ENCODE assay signal across 11 mouse cellular contexts in the genomic region with DNA sequence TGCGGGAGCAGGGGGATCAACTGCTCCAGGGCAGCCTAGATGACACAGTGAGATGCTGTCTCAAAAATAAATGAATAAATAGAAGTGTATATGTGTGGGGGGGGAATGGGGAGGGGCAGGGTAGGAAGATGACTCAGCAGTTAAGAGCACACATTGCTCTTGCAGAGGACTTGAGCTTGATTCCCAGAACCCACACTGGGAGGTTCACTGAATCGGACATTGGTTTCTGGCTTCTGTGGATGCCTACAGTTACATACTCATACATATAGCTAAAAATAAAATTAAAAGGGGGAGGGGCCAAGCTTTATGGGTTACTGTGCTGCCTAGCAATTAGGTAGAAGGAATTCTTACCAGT. TPM values are rescaled to one million over a fixed set of nuclear protein-coding genes. Genes with fewer than 3 reads are reported as not detected.
DNase-seq lines count a peak whose midpoint lies in the region; ATAC-seq and TF ChIP-seq lines count a peak whose summit lies in the region.
"Had no signal": no experiment of that assay in that cellular context is flagged by ENCODE, and none has a peak within 500 bp of the region (broad histone marks: within the 10 kb centered on the region; RNA-seq: fewer than 3 reads in every experiment).

No protein-coding gene starts in this region.

- TF ChIP-seq CTCF in lung, adult 2 months (IDR thresholded peaks at IDR 0.05; ENCODE audit: insufficient read depth, low read length): no peak
- no peak for TF ChIP-seq CTCF in lung, postnatal 0 days (IDR thresholded peaks at IDR 0.05)

- no peak for DNase-seq in heart, postnatal 10 days
- DNase-seq in lung, adult 2 months: no peak
- no peak for DNase-seq in lung, postnatal 0 days (ENCODE audit: low spot score)
- DNase-seq in brain, adult 2 months (ENCODE audit: low read depth, low spot score): peak; percentile 53
- no peak for DNase-seq in layer of hippocampus, postnatal 14 days (ENCODE audit: low spot score in 2 of 2)
- no peak for DNase-seq in gastrocnemius, postnatal 36 days
- DNase-seq: cerebellum, adult 9-11 months; gastrocnemius, postnatal 14 days; thymus, postnatal 25 days had no signal

- H3K4me2 ChIP-seq in heart, embryonic 16.5 days (ENCODE audit: low read depth, low read length): no peak overlapping the region
- H3K4me2 ChIP-seq in lung, postnatal 0 days (replicated peaks; ENCODE audit: low read depth, low read length): no peak overlapping the region

- 37% methylated on average over 2 of the region's 2 CpGs for WGBS in heart, embryonic 16.5 days
- WGBS in lung, adult 2 months: 30% methylated on average over 2 of the region's 2 CpGs
- 66% methylated on average over 2 of the region's 2 CpGs for WGBS in lung, postnatal 0 days
- 36% methylated on average over 2 of the region's 2 CpGs for WGBS in macrophage (ENCODE audit: missing documents)

- TF ChIP-seq EP300 in lung, postnatal 0 days (IDR thresholded peaks at IDR 0.05): no peak

- peak overlapping the region; percentile 35 for H3K27ac ChIP-seq in heart, embryonic 16.5 days (ENCODE audit: low read length)
- H3K27ac ChIP-seq in lung, postnatal 0 days (ENCODE audit: low read length): no peak overlapping the region
- H3K27ac ChIP-seq in macrophage: peak overlapping the region; percentile 83

- peaks cover 18% of the 10 kb centered on the region for H3K4me1 ChIP-seq in heart, embryonic 16.5 days (ENCODE audit: control insufficient read depth, insufficient read depth, low read length)
- peaks cover 5% of the 10 kb centered on the region; the same call in 1 of the 2 replicates for H3K4me1 ChIP-seq in lung, adult 2 months (ENCODE audit: control insufficient read depth, insufficient read depth, low read length)
- no peaks in the 10 kb centered on the region for H3K4me1 ChIP-seq in lung, postnatal 0 days (ENCODE audit: insufficient read depth, low read depth, low read length)

- no peak for TF ChIP-seq POLR2A in lung, adult 2 months (IDR thresholded peaks at IDR 0.05; ENCODE audit: borderline replicate concordance, extremely low read depth, low read depth, low read length)

- no peak overlapping the region for H3K4me3 ChIP-seq in heart, embryonic 16.5 days (ENCODE audit: low read length)
- peak overlapping the region; percentile 13 for H3K4me3 ChIP-seq in lung, adult 2 months (replicated peaks; ENCODE audit: extremely low read depth, low read depth, low read length)
- H3K4me3 ChIP-seq in lung, postnatal 0 days (ENCODE audit: low read depth, low read length): no peak overlapping the region
- no peak overlapping the region for H3K4me3 ChIP-seq in macrophage (ENCODE audit: inconsistent target)

- H3K36me3 ChIP-seq in heart, embryonic 16.5 days (ENCODE audit: control insufficient read depth, insufficient read depth): peaks cover 28% of the 10 kb centered on the region
- peaks cover 5% of the 10 kb centered on the region; the same call in 1 of the 2 replicates for H3K36me3 ChIP-seq in lung, postnatal 0 days (ENCODE audit: insufficient read depth, low read length)
- peaks cover 52% of the 10 kb centered on the region for H3K36me3 ChIP-seq in macrophage (ENCODE audit: inconsistent target)

- no peaks in the 10 kb centered on the region for H3K9me3 ChIP-seq in heart, embryonic 16.5 days (replicated peaks; ENCODE audit: control insufficient read depth, low read length)
- no peaks in the 10 kb centered on the region for H3K9me3 ChIP-seq in lung, postnatal 0 days (ENCODE audit: low read length)

- 0 out of 2 replicates have a peak, but pooled peaks have one; percentile 43 for ATAC-seq in heart, embryonic 16.5 days (replicated peaks; ENCODE audit: extremely low read depth, insufficient read depth, low FRiP score)
- no peak; the same call in 1 of the 2 replicates for ATAC-seq in lung, postnatal 0 days

- peaks cover 51% of the 10 kb centered on the region for H3K79me2 ChIP-seq in macrophage (ENCODE audit: inconsistent target)

- H3K27me3 ChIP-seq in heart, embryonic 16.5 days (ENCODE audit: control insufficient read depth, insufficient read depth, low read length): no peaks in the 10 kb centered on the region
- no peaks in the 10 kb centered on the region for H3K27me3 ChIP-seq in lung, postnatal 0 days (replicated peaks; ENCODE audit: insufficient read depth, low read length)

- H3K9ac ChIP-seq in heart, embryonic 16.5 days (ENCODE audit: low read length): no peak overlapping the region
- no peak overlapping the region for H3K9ac ChIP-seq in lung, postnatal 0 days (replicated peaks; ENCODE audit: low read depth)

- intact Hi-C loops in heart, postnatal 10 days (cut with DNase I): loop anchor here (5.0 kb wide), 2 partner anchors 41 to 221 kb away; no protein-coding TSS in a partner anchor
- intact Hi-C loops in gastrocnemius, postnatal 36 days (cut with DNase I): no loop called here

RNA-seq across cellular contexts. Expression of a gene that starts 43.9 kb away (rescaled TPM):
- 6.9 and 7.4 TPM in 2 replicates for polyA plus RNA-seq in heart, embryonic 16.5 days (2015; fragmentation: Nextera tagmentation; extraction: Ambion mirVana)
- 10 to 100 TPM; 16.8 to 21.6 TPM for total RNA-seq in heart, postnatal 10 days (2021)
- 40.7 and 46.4 TPM in 2 replicates for polyA plus RNA-seq in lung, adult 2 months (2012; rRNA removed)
- 9.5 and 11.0 TPM in 2 replicates for polyA plus RNA-seq in lung, postnatal 0 days (2015; fragmentation: Nextera tagmentation; extraction: Ambion mirVana)
- total RNA-seq in macrophage (2018; cell fraction: chromatin; rRNA removed): 100 to 1,000 TPM; 104 to 459 (median 241) TPM
- 100 to 1,000 TPM in 2 of 26 experiments, 10 to 100 TPM in 24; 58.3 to 112 (median 76.4) TPM for total RNA-seq in macrophage (2018; cell fraction: cytosol; rRNA removed)
- 100 to 1,000 TPM; 110 to 294 (median 189) TPM for total RNA-seq in macrophage (2018; cell fraction: nucleus; rRNA removed)
- 31.2 to 52.4 TPM (median 52.4 TPM) in 3 replicates for polyA plus RNA-seq in macrophage (2018)
- total RNA-seq in layer of hippocampus, postnatal 14 days (2021): 10 to 100 TPM in 1 of 2 experiments, 1 to 10 TPM in 1; 8.8 to 13.6 TPM
- 1 to 10 TPM; 5.1 to 5.6 TPM for total RNA-seq in gastrocnemius, postnatal 36 days (2021)
